Mouse (Mus musculus): ENCODE measurements around the gene Gm49337.

Gene Gm49337

DNA sequence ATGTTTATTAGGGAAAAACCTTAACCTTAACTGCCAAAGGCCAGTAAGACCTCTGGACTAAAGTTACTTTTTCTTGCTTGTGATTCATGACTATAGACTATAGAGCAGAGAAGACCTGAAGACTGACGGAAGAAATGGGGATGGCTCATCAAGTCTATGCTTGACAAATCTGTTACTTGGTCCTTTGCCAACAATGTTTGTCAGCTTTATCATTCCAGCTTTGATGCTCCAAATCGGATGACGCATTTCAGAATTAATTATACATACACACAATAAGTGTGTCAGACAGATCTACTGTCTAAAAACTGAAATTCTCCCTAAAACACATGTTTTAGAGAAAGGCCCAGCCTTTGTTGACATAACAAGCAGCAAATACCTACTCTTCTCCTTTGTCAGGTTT lies 156.1 kb downstream of the Gm49337 start:
- no peak for DNase-seq (ENCODE audit: low read depth, low spot score)

DNA sequence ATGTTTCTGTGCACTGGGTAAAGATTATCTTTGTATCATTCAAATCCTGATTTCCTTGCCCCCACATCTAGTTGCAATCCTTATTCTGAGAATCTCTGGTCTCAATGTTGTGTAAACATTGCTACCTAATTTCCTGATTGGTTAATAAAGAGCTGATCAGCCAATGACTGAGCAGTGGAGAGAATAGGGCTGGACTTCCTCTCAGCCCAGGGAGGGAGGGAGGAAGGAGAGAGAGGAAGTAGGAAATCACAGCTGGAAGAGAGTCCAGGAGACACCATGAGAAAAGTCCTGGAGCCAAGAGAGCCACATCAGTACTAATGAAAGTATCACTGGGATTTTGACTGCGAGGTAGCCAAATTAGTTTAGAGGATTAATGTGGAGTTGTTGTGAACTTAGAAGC lies 163.1 kb downstream of the Gm49337 start:
- peak; percentile 19 for DNase-seq (ENCODE audit: low read depth, low spot score)

- peak; percentile 65 for DNase-seq (ENCODE audit: low read depth, low spot score)
These were observed 168.9 kb downstream of the Gm49337 start for GRCm38 (mm10) chr4:116342119-116342518.
